Mouse (Mus musculus): ENCODE results near the gene Tmem233. TPM values are rescaled to one million over a fixed set of nuclear protein-coding genes. Genes with fewer than 3 reads are reported as not detected.

Gene Tmem233
- not detected for polyA plus RNA-seq (2021)

- DNase-seq (ENCODE audit: low read depth, low spot score): no peak
These were observed at the start of gene Tmem233 for GRCm38 (mm10) chr5:116083081-116083480. TSS of gene Tmem233 (minus strand) at chr5:116083244.

GRCm38 (mm10) chr5:116123344-116123743, 40.3 kb upstream of the Tmem233 start:
- TF ChIP-seq CTCF (IDR thresholded peaks at IDR 0.05): peak; percentile 86
- in situ Hi-C loops (cut with MboI; ENCODE audit: low pct_unique_long_range_greater_than_20kb): loop anchor here (5.0 kb wide), 1 partner anchor 964 kb away; no protein-coding TSS in a partner anchor
- ChIA-PET CTCF (interaction anchor here (0.7 to 1.2 kb wide), 2 partner anchors 92 to 953 kb away, joined by 3 to 4 read pairs; no protein-coding TSS in a partner anchor), POLR2A (no interaction called here)
- DNase-seq (ENCODE audit: low read depth, low spot score) (peak; percentile 15), ATAC-seq (peak; percentile 75)
- peaks cover 7% of the 10 kb centered on the region for H3K27me3 ChIP-seq

More at GRCm38 (mm10) chr5:116083081-116083480, at the start of gene Tmem233:
- ATAC-seq: no peak
- in situ Hi-C loops (cut with MboI; ENCODE audit: low pct_unique_long_range_greater_than_20kb): no loop called here
- no peak for TF ChIP-seq CTCF (IDR thresholded peaks at IDR 0.05)
- CTCF ChIA-PET: no interaction called here
- peaks cover 26% of the 10 kb centered on the region for H3K27me3 ChIP-seq
- POLR2A ChIA-PET: no interaction called here

- in situ Hi-C loops (cut with MboI; ENCODE audit: low pct_unique_long_range_greater_than_20kb): no loop called here
- peaks cover 3% of the 10 kb centered on the region for H3K27me3 ChIP-seq
- ChIA-PET POLR2A (no interaction called here), CTCF (no interaction called here)
- no peak for DNase-seq (ENCODE audit: low read depth, low spot score)
- ATAC-seq: no peak
- TF ChIP-seq CTCF (IDR thresholded peaks at IDR 0.05): peak; percentile 92
These were observed 33.5 kb upstream of the Tmem233 start for GRCm38 (mm10) chr5:116116567-116116966.

- no peak for TF ChIP-seq CTCF (IDR thresholded peaks at IDR 0.05)
- in situ Hi-C loops (cut with MboI; ENCODE audit: low pct_unique_long_range_greater_than_20kb): no loop called here
- POLR2A ChIA-PET: no interaction called here
- peaks cover 3% of the 10 kb centered on the region for H3K27me3 ChIP-seq
- DNase-seq (ENCODE audit: low read depth, low spot score) (no peak), ATAC-seq (no peak)
- CTCF ChIA-PET: no interaction called here
These were observed 33.1 kb upstream of the Tmem233 start for GRCm38 (mm10) chr5:116116110-116116509.

- ChIA-PET CTCF (no interaction called here), POLR2A (no interaction called here)
- DNase-seq (ENCODE audit: low read depth, low spot score) (no peak), ATAC-seq (no peak)
- in situ Hi-C loops (cut with MboI; ENCODE audit: low pct_unique_long_range_greater_than_20kb): no loop called here
- peaks cover 3% of the 10 kb centered on the region for H3K27me3 ChIP-seq
- TF ChIP-seq CTCF (IDR thresholded peaks at IDR 0.05): no peak
These were observed 32.2 kb upstream of the Tmem233 start for GRCm38 (mm10) chr5:116115071-116115834.

- no peak for TF ChIP-seq CTCF (IDR thresholded peaks at IDR 0.05)
- ATAC-seq (no peak), DNase-seq (ENCODE audit: low read depth, low spot score) (no peak)
- ChIA-PET POLR2A (no interaction called here), CTCF (interaction anchor here (0.9 kb wide), 1 partner anchor 11 kb away, joined by 3 read pairs; no protein-coding TSS in a partner anchor)
- in situ Hi-C loops (cut with MboI; ENCODE audit: low pct_unique_long_range_greater_than_20kb): no loop called here
- H3K27me3 ChIP-seq: peaks cover 17% of the 10 kb centered on the region
These were observed 25.6 kb upstream of the Tmem233 start for GRCm38 (mm10) chr5:116108651-116109050.

GRCm38 (mm10) chr5:116084231-116084630, 1.2 kb upstream of the Tmem233 start:
- CTCF ChIA-PET: no interaction called here
- H3K27me3 ChIP-seq: peaks cover 26% of the 10 kb centered on the region
- TF ChIP-seq CTCF (IDR thresholded peaks at IDR 0.05): no peak
- in situ Hi-C loops (cut with MboI; ENCODE audit: low pct_unique_long_range_greater_than_20kb): no loop called here
- no peak for DNase-seq (ENCODE audit: low read depth, low spot score)
- POLR2A ChIA-PET: no interaction called here
- no peak for ATAC-seq

GRCm38 (mm10) chr5:116082241-116082900, 673 bp downstream of the Tmem233 start:
- ATAC-seq (no peak), DNase-seq (ENCODE audit: low read depth, low spot score) (no peak)
- POLR2A ChIA-PET: no interaction called here
- H3K27me3 ChIP-seq: peaks cover 23% of the 10 kb centered on the region
- no peak for TF ChIP-seq CTCF (IDR thresholded peaks at IDR 0.05)
- in situ Hi-C loops (cut with MboI; ENCODE audit: low pct_unique_long_range_greater_than_20kb): no loop called here
- CTCF ChIA-PET: no interaction called here

GRCm38 (mm10) chr5:116081616-116082015, 1.4 kb downstream of the Tmem233 start:
- POLR2A ChIA-PET: no interaction called here
- CTCF ChIA-PET: no interaction called here
- no peak for ATAC-seq
- TF ChIP-seq CTCF (IDR thresholded peaks at IDR 0.05): no peak
- H3K27me3 ChIP-seq: peaks cover 18% of the 10 kb centered on the region
- DNase-seq (ENCODE audit: low read depth, low spot score): no peak
- in situ Hi-C loops (cut with MboI; ENCODE audit: low pct_unique_long_range_greater_than_20kb): no loop called here

- DNase-seq (ENCODE audit: low read depth, low spot score): no peak
- H3K27me3 ChIP-seq: peaks cover 21% of the 10 kb centered on the region
- in situ Hi-C loops (cut with MboI; ENCODE audit: low pct_unique_long_range_greater_than_20kb): no loop called here
- ChIA-PET CTCF (no interaction called here), POLR2A (no interaction called here)
- ATAC-seq: no peak
- TF ChIP-seq CTCF (IDR thresholded peaks at IDR 0.05): no peak
These were observed 2.3 kb downstream of the Tmem233 start for GRCm38 (mm10) chr5:116080736-116081135.

GRCm38 (mm10) chr5:116069618-116070017, 13.4 kb downstream of the Tmem233 start:
- CTCF ChIA-PET: no interaction called here

More at GRCm38 (mm10) chr5:116069618-116070017, 13.4 kb downstream of the Tmem233 start:
- H3K27me3 ChIP-seq: peaks cover 8% of the 10 kb centered on the region
- no peak for TF ChIP-seq CTCF (IDR thresholded peaks at IDR 0.05)
- POLR2A ChIA-PET: no interaction called here
- no peak for ATAC-seq
- in situ Hi-C loops (cut with MboI; ENCODE audit: low pct_unique_long_range_greater_than_20kb): no loop called here
- no peak for DNase-seq (ENCODE audit: low read depth, low spot score)
